Mouse (Mus musculus) embryonic facial prominence, embryonic 14.5 days (tissue): Measurements from ENCODE around the gene Pou1f1. TPM values are rescaled to one million over a fixed set of nuclear protein-coding genes. Genes with fewer than 3 reads are reported as not detected.

Experiments used
- ATAC-seq: fragments of 200-750 bp; cut with Nextera tagmentation; 2 replicates; pipeline ENCODE4 v1.8.0; 2017; ENCODE audit warnings: low read depth, moderate number of reproducible peaks, moderate TSS enrichment
- DNase-seq: peaks from one replicate; pipeline ENCODE4 v3.0.0-alpha.2; 2015; ENCODE audit warnings: low spot score
- H3K27ac ChIP-seq: fragments of 300-500 bp; sonication (generic); replicated peaks from 2 replicates; pipeline ENCODE4 v1.5.1; 2014; ENCODE audit warnings: low read depth, mild to moderate bottlenecking, low read length, moderate library complexity
- H3K27me3 ChIP-seq: fragments of 300-500 bp; sonication (generic); replicated peaks from 2 replicates; pipeline ENCODE4 v1.6.1; 2014; ENCODE audit warnings: low read length; ENCODE audit not compliant: control insufficient read depth, insufficient read depth
- H3K36me3 ChIP-seq: fragments of 300-500 bp; sonication (generic); 2 replicates; pipeline ENCODE4 v1.6.1; 2014; ENCODE audit warnings: low read length, mixed read lengths; ENCODE audit not compliant: control insufficient read depth, insufficient read depth
- H3K4me1 ChIP-seq: fragments of 300-500 bp; sonication (generic); 2 replicates; pipeline ENCODE4 v1.6.1; 2014; ENCODE audit warnings: antibody characterized with exemption, low read length; ENCODE audit not compliant: control insufficient read depth, insufficient read depth
- H3K4me2 ChIP-seq: fragments of 300-500 bp; sonication (generic); 2 replicates; pipeline ENCODE4 v1.6.1; 2014; ENCODE audit warnings: low read depth, mild to moderate bottlenecking, low read length, moderate library complexity, mixed read lengths
- H3K4me3 ChIP-seq: fragments of 300-500 bp; sonication (generic); 2 replicates; pipeline ENCODE4 v1.5.1; 2014; ENCODE audit warnings: low read depth, mild to moderate bottlenecking, low read length
- H3K9ac ChIP-seq: fragments of 300-500 bp; sonication (generic); 2 replicates; pipeline ENCODE4 v1.6.1; 2014; ENCODE audit warnings: low read depth, mild to moderate bottlenecking, low read length, moderate library complexity, mixed read lengths
- H3K9me3 ChIP-seq: fragments of 300-500 bp; sonication (generic); 2 replicates; pipeline ENCODE4 v1.6.1; 2016; ENCODE audit warnings: low read length; ENCODE audit not compliant: control insufficient read depth
- WGBS: fragments of 180-500 bp; shearing (Covaris S2); extraction: QIAGEN DNeasy Blood & Tissue Kit; methylation state at CpG from one replicate; pipeline ENCODE4 v1.1.7; 2014; 5-methylcytosine and 5-hydroxymethylcytosine counted together
- polyA plus RNA-seq: library from polyadenylated mRNA; unstranded; fragments of >200 nt; fragmentation: Nextera tagmentation; extraction: Ambion mirVana; gene quantifications from 2 replicates; pipeline ENCODE4 v1.2.1, GENCODE M21; 2014

Gene Pou1f1
- polyA plus RNA-seq, 1 experiment from 2014 or later = 1.3 TPM

DNA sequence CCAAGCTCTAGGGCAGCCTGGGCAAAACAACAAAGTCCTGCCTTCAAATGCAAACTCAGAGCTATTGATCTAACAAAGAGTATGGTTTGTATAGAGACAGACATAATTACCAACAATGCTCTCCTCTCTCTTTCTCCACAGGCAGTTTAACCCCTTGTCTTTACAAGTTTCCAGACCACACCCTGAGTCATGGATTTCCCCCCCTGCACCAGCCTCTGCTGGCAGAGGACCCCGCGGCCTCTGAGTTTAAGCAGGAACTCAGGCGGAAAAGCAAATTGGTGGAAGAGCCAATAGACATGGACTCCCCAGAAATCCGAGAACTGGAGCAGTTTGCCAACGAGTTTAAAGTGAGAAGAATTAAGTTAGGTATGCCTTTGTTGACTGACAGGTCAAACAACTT, 9.3 kb downstream of the Pou1f1 start:
- ATAC-seq = peak; percentile 91
- no peak overlapping the region for H3K4me3 ChIP-seq
- H3K27me3 ChIP-seq = no peaks in the 10 kb centered on the region
- H3K4me1 ChIP-seq = peaks cover 4% of the 10 kb centered on the region; the same call in 1 of the 2 replicates
- H3K27ac ChIP-seq = no peak overlapping the region
- H3K36me3 ChIP-seq = no peaks in the 10 kb centered on the region
- H3K9ac ChIP-seq = no peak overlapping the region
- H3K9me3 ChIP-seq = no peaks in the 10 kb centered on the region
- 5% methylated on average over 5 of the region's 5 CpGs for WGBS
- no peak overlapping the region for H3K4me2 ChIP-seq
- DNase-seq = peak; percentile 84

DNA sequence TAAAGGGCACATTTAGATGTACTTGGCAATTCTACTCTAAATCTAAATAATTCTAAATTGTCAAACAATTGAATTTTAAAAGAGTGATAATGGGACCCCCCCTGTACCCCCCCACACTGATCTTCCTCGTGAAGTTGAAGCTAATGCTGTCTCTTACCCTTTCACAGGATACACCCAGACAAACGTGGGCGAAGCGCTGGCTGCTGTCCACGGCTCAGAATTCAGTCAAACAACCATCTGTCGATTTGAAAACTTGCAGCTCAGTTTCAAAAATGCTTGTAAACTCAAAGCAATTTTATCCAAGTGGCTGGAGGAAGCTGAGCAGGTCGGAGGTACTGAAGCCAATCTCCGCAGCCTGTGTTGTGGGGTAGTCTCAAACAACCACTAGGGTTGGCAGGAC, 11.4 kb downstream of the Pou1f1 start:
- H3K27me3 ChIP-seq = no peaks in the 10 kb centered on the region
- H3K4me2 ChIP-seq = no peak overlapping the region
- DNase-seq = no peak
- H3K9ac ChIP-seq = no peak overlapping the region
- peaks cover 4% of the 10 kb centered on the region; the same call in 1 of the 2 replicates for H3K4me1 ChIP-seq
- no peak overlapping the region for H3K4me3 ChIP-seq
- no peaks in the 10 kb centered on the region for H3K9me3 ChIP-seq
- no peak for ATAC-seq
- no peak overlapping the region for H3K27ac ChIP-seq
- 48% methylated on average over 8 of the region's 8 CpGs for WGBS
- no peaks in the 10 kb centered on the region for H3K36me3 ChIP-seq

DNA sequence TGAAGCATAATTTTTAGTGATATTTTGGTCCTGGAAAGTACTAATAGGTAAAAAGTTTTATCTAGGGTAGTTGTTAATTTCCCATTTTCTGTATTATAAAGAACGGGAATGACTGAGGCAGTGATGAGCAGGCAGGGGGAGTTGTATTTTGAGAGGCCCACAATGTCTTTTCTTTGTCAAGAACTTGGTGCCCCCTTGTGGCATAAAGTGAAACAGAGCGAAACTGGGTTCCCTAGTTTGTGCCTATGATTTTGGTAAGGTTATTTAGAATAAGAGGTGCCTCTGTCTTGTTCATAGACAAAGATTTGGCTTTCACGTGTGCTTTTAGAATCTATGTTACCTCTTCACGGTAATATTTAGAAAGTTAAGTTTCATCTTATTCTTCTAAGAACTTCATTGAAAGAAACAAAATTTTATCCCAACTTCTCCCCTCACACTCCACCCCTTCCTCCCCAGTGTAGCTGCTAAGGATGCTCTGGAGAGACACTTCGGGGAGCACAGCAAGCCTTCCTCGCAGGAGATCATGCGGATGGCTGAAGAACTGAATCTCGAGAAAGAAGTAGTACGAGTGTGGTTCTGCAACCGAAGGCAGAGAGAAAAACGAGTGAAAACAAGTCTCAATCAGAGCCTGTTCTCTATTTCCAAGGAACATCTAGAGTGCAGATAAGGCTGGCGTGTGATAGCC, 13.1 kb downstream of the Pou1f1 start:
- no peak overlapping the region for H3K9ac ChIP-seq
- 23% methylated on average over 12 of the region's 12 CpGs for WGBS
- ATAC-seq = no peak

DNA sequence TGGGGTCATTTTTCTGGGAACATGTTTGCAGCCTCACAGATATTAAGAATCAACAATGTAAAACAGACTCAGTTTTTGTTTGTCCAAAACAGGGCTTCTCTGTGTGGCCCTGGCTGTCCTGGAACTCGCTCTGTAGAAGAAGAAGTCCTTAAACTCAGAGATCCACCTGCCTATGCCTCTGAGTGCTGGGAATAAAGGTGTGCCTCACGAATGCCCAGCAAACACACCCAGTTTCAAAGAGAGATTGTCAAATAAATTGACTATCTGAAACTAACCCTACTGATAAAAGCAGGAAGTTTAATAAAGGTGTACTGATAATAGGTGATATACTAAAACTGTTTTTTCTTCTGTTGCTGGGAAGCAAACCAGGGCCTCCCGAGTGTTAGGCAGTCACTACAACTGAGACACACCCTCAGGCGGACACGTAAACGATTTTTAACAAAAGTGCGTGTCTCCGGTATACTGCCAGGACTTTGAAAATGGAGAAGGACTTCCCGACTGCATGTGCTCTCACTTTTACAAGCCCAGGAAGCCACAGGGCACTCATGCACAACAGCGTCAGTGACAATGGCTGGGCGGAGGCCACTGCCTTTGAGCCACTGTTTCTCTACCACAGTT, 23.5 kb downstream of the Pou1f1 start:
- Histone ChIP-seq H3K36me3 (peaks cover 56% of the 10 kb centered on the region), H3K4me3 (no peak overlapping the region), H3K27me3 (no peaks in the 10 kb centered on the region), H3K4me2 (no peak overlapping the region), H3K9ac (no peak overlapping the region), H3K27ac (no peak overlapping the region), H3K9me3 (no peaks in the 10 kb centered on the region), H3K4me1 (no peaks in the 10 kb centered on the region)
- WGBS = 91% methylated on average over 11 of the region's 11 CpGs
- DNase-seq (no peak), ATAC-seq (no peak)

More for the DNA sequence above, 13.1 kb downstream of the Pou1f1 start:
- H3K36me3 ChIP-seq = peaks cover 8% of the 10 kb centered on the region; the same call in 1 of the 2 replicates
- H3K27me3 ChIP-seq = no peaks in the 10 kb centered on the region
- no peak overlapping the region for H3K27ac ChIP-seq
- H3K4me3 ChIP-seq = no peak overlapping the region
- peak; percentile 63 for DNase-seq
- H3K4me1 ChIP-seq = peaks cover 4% of the 10 kb centered on the region; the same call in 1 of the 2 replicates
- H3K9me3 ChIP-seq = no peaks in the 10 kb centered on the region
- H3K4me2 ChIP-seq = no peak overlapping the region

GRCm38 (mm10) chr16:65548960-65549359, 28.6 kb downstream of the Pou1f1 start:
- H3K27me3 ChIP-seq = no peaks in the 10 kb centered on the region
- H3K4me1 ChIP-seq = no peaks in the 10 kb centered on the region
- H3K4me2 ChIP-seq = no peak overlapping the region
- no peak overlapping the region for H3K4me3 ChIP-seq
- peaks cover 36% of the 10 kb centered on the region for H3K36me3 ChIP-seq
- no peaks in the 10 kb centered on the region for H3K9me3 ChIP-seq
- 85% methylated on average over 7 of the region's 7 CpGs for WGBS
- H3K27ac ChIP-seq = no peak overlapping the region
- H3K9ac ChIP-seq = no peak overlapping the region
- DNase-seq (no peak), ATAC-seq (no peak)

DNA sequence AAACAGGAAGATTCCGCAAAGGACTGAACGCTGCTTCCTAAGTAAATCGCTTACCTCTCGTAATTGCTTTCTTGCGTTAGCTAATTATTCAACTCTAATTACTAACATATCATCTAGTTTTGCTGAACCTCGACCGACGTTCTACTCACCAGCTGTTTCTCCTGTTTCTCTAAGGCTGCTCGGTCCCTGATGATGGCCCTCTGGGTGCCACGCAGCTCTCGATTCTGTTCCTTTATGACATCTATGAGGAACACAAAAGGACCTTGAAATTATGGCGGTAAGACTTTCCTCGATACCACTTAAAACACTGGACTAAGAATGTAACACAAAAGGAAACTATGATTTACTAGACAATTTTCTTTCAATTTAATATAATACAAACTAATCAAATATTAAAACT, 30.5 kb downstream of the Pou1f1 start:
- WGBS = 59% methylated on average over 13 of the region's 13 CpGs
- H3K4me3 ChIP-seq = no peak overlapping the region
- H3K4me2 ChIP-seq = no peak overlapping the region
- DNase-seq = no peak
- H3K9me3 ChIP-seq = no peaks in the 10 kb centered on the region
- no peaks in the 10 kb centered on the region for H3K27me3 ChIP-seq
- peaks cover 18% of the 10 kb centered on the region; the same call in 1 of the 2 replicates for H3K36me3 ChIP-seq
- H3K4me1 ChIP-seq = no peaks in the 10 kb centered on the region
- H3K9ac ChIP-seq = no peak overlapping the region
- ATAC-seq = no peak
- H3K27ac ChIP-seq = no peak overlapping the region

DNA sequence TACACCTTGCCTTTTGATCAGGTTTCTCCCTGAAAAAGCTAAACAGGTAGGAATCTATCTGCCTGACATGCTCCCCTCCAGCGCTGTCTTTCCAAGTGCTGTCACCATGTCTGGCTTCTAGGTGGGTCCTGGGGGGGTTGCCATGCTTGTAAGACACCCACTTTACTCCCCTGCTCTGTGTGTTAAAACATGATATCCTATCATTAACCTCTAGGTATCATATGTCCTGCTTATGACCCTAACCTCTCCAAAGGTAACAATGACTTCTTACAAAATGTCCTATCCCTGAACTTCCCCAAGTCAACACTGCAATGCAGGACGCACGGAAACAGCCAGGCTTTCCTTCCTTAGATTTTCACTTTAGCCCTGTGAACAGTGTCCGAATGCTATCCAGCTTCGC, 34.0 kb downstream of the Pou1f1 start:
- Histone ChIP-seq H3K4me2 (no peak overlapping the region), H3K4me1 (no peaks in the 10 kb centered on the region), H3K36me3 (0 out of 2 replicates have a peak, but pooled peaks cover 9% of the 10 kb centered on the region), H3K9me3 (no peaks in the 10 kb centered on the region), H3K27ac (no peak overlapping the region), H3K4me3 (no peak overlapping the region), H3K9ac (no peak overlapping the region), H3K27me3 (no peaks in the 10 kb centered on the region)
- 79% methylated on average over 5 of the region's 5 CpGs for WGBS
- ATAC-seq (no peak), DNase-seq (no peak)

DNA sequence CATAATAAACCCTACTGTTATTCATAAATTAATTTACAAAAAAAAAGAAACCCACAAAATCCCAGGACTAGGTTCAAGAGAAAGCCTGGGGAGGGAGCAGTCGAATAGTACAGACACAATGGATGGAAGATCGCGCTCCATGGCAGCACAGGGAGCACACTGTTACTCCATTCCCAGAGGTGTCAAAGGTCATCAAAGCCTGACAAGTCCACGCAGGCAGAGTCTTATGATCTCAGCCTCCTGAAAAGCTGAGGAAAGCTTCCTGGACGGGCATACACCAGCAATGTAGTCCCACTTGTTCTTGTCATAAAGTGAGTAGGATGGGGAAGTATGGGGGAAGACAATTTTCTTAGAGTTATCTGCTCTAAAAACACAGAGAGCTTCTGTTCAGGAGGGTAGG, 37.1 kb downstream of the Pou1f1 start:
- ATAC-seq (no peak), DNase-seq (no peak)
- H3K4me2 ChIP-seq = no peak overlapping the region
- H3K27me3 ChIP-seq = no peaks in the 10 kb centered on the region
- WGBS = 64% methylated on average over 5 of the region's 5 CpGs
- no peaks in the 10 kb centered on the region for H3K9me3 ChIP-seq
- H3K36me3 ChIP-seq = no peaks in the 10 kb centered on the region
- H3K27ac ChIP-seq = no peak overlapping the region
- 0 out of 2 replicates have a peak, but pooled peaks cover 4% of the 10 kb centered on the region for H3K4me1 ChIP-seq
- no peak overlapping the region for H3K4me3 ChIP-seq
- no peak overlapping the region for H3K9ac ChIP-seq

DNA sequence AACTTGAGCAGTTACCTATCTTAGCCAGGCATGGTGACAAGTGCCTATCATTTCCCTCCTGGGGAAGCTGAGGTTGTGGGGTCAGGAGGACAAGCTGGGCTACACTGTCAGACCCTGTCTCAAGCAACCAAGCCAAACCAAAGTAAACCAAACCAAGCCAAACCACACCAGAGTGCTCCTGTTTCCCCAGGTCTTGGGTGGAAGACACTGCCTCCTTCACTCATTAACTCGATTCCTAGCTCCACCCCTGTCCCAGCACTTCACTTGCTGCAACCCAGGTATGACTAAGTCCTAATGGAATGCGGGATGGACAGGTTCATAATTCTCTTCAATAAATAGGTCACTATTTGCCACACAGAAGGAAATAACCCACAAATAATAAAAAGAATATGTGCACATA, 39.3 kb downstream of the Pou1f1 start:
- Histone ChIP-seq H3K9me3 (no peaks in the 10 kb centered on the region), H3K4me3 (no peak overlapping the region), H3K27ac (no peak overlapping the region), H3K36me3 (no peaks in the 10 kb centered on the region), H3K9ac (no peak overlapping the region), H3K4me1 (0 out of 2 replicates have a peak, but pooled peaks cover 4% of the 10 kb centered on the region), H3K27me3 (no peaks in the 10 kb centered on the region), H3K4me2 (no peak overlapping the region)
- WGBS = 77% methylated on average over 2 of the region's 2 CpGs
- no peak for DNase-seq
- ATAC-seq = no peak
